8 mouse cellular contexts compared by ENCODE assay signal in genomic region chr10:40638823-40639819, GRCm38 (mm10). TPM values are rescaled to one million over a fixed set of nuclear protein-coding genes. Genes with fewer than 3 reads are reported as not detected.
DNase-seq lines count a peak whose midpoint lies in the region; ATAC-seq and TF ChIP-seq lines count a peak whose summit lies in the region.
"Had no signal": no experiment of that assay in that cellular context is flagged by ENCODE, and none has a peak within 500 bp of the region (broad histone marks: within the 10 kb centered on the region; RNA-seq: fewer than 3 reads in every experiment).

No protein-coding gene starts in this region.

- TF ChIP-seq CTCF in olfactory bulb, adult 2 months (IDR thresholded peaks at IDR 0.05; ENCODE audit: insufficient read depth, low read depth, low read length) = no peak

- no peak overlapping the region for H3K4me3 ChIP-seq in neural tube, embryonic 11.5 days (ENCODE audit: low read depth, low read length)
- no peak overlapping the region for H3K4me3 ChIP-seq in neural tube, embryonic 15.5 days (replicated peaks)
- H3K4me3 ChIP-seq in olfactory bulb, adult 2 months (ENCODE audit: insufficient read depth, low read depth, low read length) = no peak overlapping the region

- H3K27ac ChIP-seq in neural tube, embryonic 11.5 days (ENCODE audit: low read depth, low read length) = no peak overlapping the region
- no peak overlapping the region; the same call in 1 of the 2 replicates for H3K27ac ChIP-seq in neural tube, embryonic 15.5 days (replicated peaks)
- peak overlapping the region; percentile 71 for H3K27ac ChIP-seq in olfactory bulb, adult 2 months (ENCODE audit: insufficient read depth, low read depth, low read length)

- no peaks in the 10 kb centered on the region for H3K27me3 ChIP-seq in neural tube, embryonic 11.5 days (ENCODE audit: control insufficient read depth, insufficient read depth, low read length)
- H3K27me3 ChIP-seq in neural tube, embryonic 15.5 days (replicated peaks) = no peaks in the 10 kb centered on the region

- no peak for DNase-seq in neural tube, embryonic 11.5 days (ENCODE audit: low spot score)
- peak; percentile 34 for DNase-seq in cerebellum, adult 8-10 months
- DNase-seq in frontal cortex, postnatal 36 days (ENCODE audit: low spot score in 2 of 2) = peak; percentile 55 to 62
- no peak for DNase-seq in yolk sac, embryonic 10.5 days (ENCODE audit: low spot score)
- DNase-seq in heart, postnatal 36 days = no peak

- peak; percentile 73; the same call in 1 of the 2 replicates for ATAC-seq in neural tube, embryonic 11.5 days (ENCODE audit: insufficient read depth, low FRiP score, low TSS enrichment)
- no peak; the same call in 1 of the 2 replicates for ATAC-seq in neural tube, embryonic 15.5 days (ENCODE audit: low FRiP score)

- no peak overlapping the region for H3K4me2 ChIP-seq in neural tube, embryonic 11.5 days (ENCODE audit: low read depth)
- no peak overlapping the region for H3K4me2 ChIP-seq in neural tube, embryonic 15.5 days

- intact Hi-C loops in heart, postnatal 36 days (cut with DNase I) = loop anchor here (10.0 kb wide), 1 partner anchor 384 kb away; the partner anchor contains the start of gene Gtf3c6

- peaks cover 3% of the 10 kb centered on the region for H3K4me1 ChIP-seq in neural tube, embryonic 11.5 days (ENCODE audit: control insufficient read depth, insufficient read depth, low read length)
- H3K4me1 ChIP-seq in neural tube, embryonic 15.5 days = peaks cover 14% of the 10 kb centered on the region
- H3K4me1 ChIP-seq in olfactory bulb, adult 2 months (ENCODE audit: control insufficient read depth, insufficient read depth, low read length) = peaks cover 21% of the 10 kb centered on the region

- H3K9me3 ChIP-seq in neural tube, embryonic 11.5 days (ENCODE audit: control insufficient read depth, low read length) = no peaks in the 10 kb centered on the region
- H3K9me3 ChIP-seq in neural tube, embryonic 15.5 days (replicated peaks) = no peaks in the 10 kb centered on the region

- no peak for TF ChIP-seq POLR2A in olfactory bulb, adult 2 months (IDR thresholded peaks at IDR 0.05; ENCODE audit: insufficient read depth, low read depth, low read length)

- no peaks in the 10 kb centered on the region for H3K36me3 ChIP-seq in neural tube, embryonic 11.5 days (ENCODE audit: control insufficient read depth, insufficient read depth, low read length)
- no peaks in the 10 kb centered on the region for H3K36me3 ChIP-seq in neural tube, embryonic 15.5 days

- 63% methylated on average over 26 of the region's 26 CpGs for WGBS in neural tube, embryonic 11.5 days
- WGBS in neural tube, embryonic 15.5 days = 47% methylated on average over 26 of the region's 26 CpGs
- 47% methylated on average over 26 of the region's 26 CpGs for WGBS in olfactory bulb, adult 2 months

- H3K9ac ChIP-seq in neural tube, embryonic 11.5 days (ENCODE audit: low read length) = no peak overlapping the region
- H3K9ac ChIP-seq in neural tube, embryonic 15.5 days (replicated peaks) = no peak overlapping the region

RNA-seq across cellular contexts. Expression of gene Ddo, which starts 9.3 kb away (rescaled TPM):
- polyA plus RNA-seq in neural tube, embryonic 11.5 days (2014; fragmentation: Nextera tagmentation; extraction: Ambion mirVana) = 0.13 and 0.24 TPM in 2 replicates
- 0.70 and 1.00 TPM in 2 replicates for polyA plus RNA-seq in neural tube, embryonic 15.5 days (2015; fragmentation: Nextera tagmentation; extraction: Ambion mirVana)
- polyA plus RNA-seq in olfactory bulb, adult 2 months (2012; ENCODE audit: insufficient read depth, insufficient read length, low replicate concordance, missing spikeins) = not detected in 2 replicates
- 10 to 100 TPM; 34.7 to 38.7 TPM for total RNA-seq in heart, postnatal 36 days (2021)

RNA-seq across cellular contexts. Expression of gene Mettl24, which starts 44.0 kb away (rescaled TPM):
- 0.77 and 1.3 TPM in 2 replicates for polyA plus RNA-seq in neural tube, embryonic 11.5 days (2014; fragmentation: Nextera tagmentation; extraction: Ambion mirVana)
- polyA plus RNA-seq in neural tube, embryonic 15.5 days (2015; fragmentation: Nextera tagmentation; extraction: Ambion mirVana) = 0.84 and 1.2 TPM in 2 replicates
- not detected in 2 replicates for polyA plus RNA-seq in olfactory bulb, adult 2 months (2012; ENCODE audit: insufficient read depth, insufficient read length, low replicate concordance, missing spikeins)
- total RNA-seq in heart, postnatal 36 days (2021) = 1 to 10 TPM; 1.1 to 1.4 TPM
- total RNA-seq: neutrophil, adult 5-6 weeks had no signal

Comparison
In these comparisons a context has a peak if more than half of its experiments do, and no peak if none do; other contexts are left out.
1. DNase-seq: peak in cerebellum, adult 8-10 months (single experiment) and frontal cortex, postnatal 36 days (2 of 2); none in neural tube, embryonic 11.5 days (single experiment), yolk sac, embryonic 10.5 days (single experiment) and heart, postnatal 36 days (0 of 2).